Mouse (Mus musculus) ES-E14 (cell line): ENCODE results near the gene Prrt1.

Source experiments
- CHD2 ChIP-seq: IDR thresholded peaks from 2 replicates; pipeline ENCODE4 v1.6.1; 2014; ENCODE audit warnings: mild to moderate bottlenecking, low read depth, low read length, inconsistent platforms
- ZC3H11A ChIP-seq: IDR thresholded peaks from 2 replicates; pipeline ENCODE4 v1.6.1; 2012; ENCODE audit warnings: low read depth, mild to moderate bottlenecking, inconsistent platforms, low read length, borderline replicate concordance

- TF ChIP-seq CHD2 (no peak), ZC3H11A (no peak)
These were observed 24.5 kb downstream of the Prrt1 start for GRCm38 (mm10) chr17:34653746-34654285.
